Mouse (Mus musculus) heart, adult 8-10 months (tissue): ENCODE data around the gene Cep350. TPM values are rescaled to one million over a fixed set of nuclear protein-coding genes. Genes with fewer than 3 reads are reported as not detected.
"Not testable (repeated sequence)": the region's sequence is repeated elsewhere in the genome, so short reads cannot be mapped to it uniquely, and the experiment has no call there.

Source experiments
- DNase-seq: peaks from one replicate; pipeline ENCODE4 v3.0.0; 2022; ENCODE audit warnings: low spot score
- total RNA-seq, 4 experiments: library from RNA; stranded (reverse); gene quantifications; 2 replicates each; pipeline ENCODE4 v1.2.4; 2022

Gene Cep350
- total RNA-seq, 4 experiments from 2014 or later: 36.6 to 44.2 (median 39.7) TPM

DNA sequence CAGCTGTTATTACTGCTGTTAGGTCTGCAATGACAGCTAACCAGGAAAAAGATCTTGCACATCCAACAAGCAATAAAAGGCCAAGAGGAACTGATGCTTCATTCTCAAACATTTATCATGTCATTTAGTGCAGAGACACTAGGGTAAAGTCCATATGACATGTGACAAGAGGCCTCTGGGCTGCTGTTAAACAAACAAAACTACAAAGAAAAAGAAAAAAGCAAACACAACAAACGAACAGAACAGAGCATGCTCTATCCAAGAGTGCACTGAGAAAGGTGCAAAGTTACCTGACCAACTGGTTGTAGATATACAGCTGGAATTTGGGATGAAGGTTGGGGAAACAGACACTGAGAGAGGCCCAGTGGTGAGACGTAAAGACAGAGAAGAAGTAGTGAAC, 86.2 kb downstream of the Cep350 start:
- DNase-seq: no peak

DNA sequence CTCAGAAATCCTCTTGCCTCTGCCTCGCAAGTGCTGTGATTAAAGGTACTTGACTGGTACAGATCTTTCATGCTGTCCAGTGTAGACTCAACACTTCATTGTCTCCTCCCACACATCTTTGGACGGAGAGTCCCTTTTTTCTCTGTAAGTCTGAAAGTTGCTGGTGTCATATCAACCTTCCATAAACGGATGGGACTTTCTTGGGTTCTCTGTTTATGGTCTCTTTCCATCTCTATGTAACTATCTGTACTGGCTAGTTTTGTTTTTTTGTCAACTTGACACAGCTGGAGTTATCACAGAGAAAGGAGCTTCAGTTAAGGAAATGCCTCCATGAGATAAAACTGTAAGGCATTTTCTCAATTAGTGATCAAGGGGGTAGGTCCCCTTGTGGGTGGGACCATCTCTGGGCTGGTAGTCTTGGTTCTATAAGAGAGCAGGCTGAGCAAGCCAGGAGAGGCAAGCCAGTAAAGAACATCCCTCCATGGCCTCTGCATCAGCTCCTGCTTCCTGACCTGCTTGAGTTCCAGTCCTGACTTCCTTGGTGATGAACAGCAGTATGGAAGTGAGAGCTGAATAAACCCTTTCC, 90.3 kb downstream of the Cep350 start:
- DNase-seq: not testable (repeated sequence)

DNA sequence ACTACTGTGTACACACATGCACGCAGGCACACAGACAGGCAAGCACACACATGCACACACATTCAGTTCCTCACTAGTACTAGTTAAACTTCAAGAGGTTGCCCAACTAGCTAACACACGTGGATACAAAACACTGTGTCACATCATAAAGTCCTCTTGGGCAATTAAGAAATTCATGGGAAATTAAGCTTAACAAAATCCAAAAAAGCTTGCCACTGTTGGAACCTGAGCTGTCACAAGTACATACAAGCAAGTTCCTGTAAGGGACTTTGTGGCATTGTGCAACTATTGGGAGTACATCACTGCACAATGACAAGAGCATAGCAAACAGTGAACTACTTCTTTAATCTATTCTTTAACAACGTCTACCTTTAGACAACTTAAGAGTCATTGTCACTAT, 93.5 kb downstream of the Cep350 start:
- DNase-seq: no peak

DNA sequence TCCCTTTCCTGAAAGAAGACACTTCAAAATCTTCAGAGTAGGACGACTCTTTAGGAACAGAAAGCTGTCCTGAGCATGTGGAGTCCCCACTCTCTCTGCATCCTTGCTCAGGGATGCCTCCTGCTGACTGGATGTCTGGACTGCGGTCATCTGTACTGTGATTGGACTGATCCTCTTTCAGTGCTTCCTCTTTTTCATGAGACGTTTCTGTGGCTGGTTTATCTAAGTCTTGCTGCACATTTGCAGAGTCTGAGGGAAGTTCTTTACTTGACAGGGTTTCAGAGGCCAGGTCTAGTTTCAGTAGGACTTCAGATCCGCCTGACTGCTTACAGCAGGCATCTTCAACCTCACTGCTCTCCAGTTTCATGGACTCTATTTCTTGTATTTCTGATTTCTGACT, 110.1 kb downstream of the Cep350 start:
- no peak for DNase-seq

DNA sequence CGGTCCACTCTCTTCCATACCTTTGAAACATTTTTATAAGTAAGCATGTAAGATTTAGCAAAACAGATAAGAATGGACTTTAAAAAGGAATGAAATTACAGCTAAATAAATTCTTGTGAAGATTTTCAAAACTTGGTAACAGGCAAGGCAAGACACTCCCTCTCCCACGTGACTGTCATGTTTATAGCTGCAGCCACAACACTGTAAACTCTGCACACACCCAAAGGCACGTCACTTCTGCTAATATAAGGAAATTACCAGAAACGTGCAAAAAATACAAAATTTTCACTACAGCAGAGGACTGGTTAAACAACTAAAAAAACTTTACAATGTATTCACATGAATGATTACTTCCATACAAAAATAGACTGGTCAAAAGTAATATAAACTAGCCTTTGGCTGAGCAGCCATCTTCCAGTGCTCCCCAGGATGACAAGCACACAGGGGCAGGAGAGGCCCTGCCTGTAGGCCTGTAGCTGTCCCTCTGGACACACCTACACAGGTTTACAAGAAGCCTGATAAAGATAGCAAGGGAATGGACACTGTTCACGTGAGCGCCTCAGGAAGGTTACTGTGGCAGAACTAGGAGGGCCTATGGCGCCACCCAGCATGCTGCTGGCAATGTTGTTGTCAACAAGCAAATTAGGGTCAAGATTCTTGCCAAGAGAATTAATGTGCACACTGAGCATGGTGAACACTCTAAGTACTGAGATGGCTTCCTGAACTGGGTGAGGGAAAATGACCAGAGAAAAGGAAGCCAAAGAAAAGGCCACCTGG, 117.9 kb downstream of the Cep350 start:
- no peak for DNase-seq

DNA sequence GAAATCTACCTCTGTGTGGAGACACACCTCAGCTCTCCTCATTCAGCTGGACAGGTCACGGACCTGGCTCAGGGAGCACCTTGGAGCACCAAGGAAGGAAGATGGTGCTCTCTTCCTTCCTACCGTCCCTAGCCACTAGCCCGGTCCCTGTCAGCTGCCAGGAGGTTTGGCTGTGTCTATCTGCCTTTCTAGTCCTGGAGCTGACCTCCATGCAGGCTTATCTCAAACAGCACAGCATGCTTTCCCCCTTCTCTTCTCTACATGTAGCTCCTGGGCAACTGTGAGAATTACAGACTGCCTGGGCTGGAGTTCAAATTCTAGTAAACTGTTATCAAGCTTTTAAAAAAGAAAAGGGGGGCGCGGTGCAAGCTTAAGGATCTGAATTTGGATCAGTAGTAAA, 120.0 kb downstream of the Cep350 start:
- DNase-seq: peak; percentile 10

DNA sequence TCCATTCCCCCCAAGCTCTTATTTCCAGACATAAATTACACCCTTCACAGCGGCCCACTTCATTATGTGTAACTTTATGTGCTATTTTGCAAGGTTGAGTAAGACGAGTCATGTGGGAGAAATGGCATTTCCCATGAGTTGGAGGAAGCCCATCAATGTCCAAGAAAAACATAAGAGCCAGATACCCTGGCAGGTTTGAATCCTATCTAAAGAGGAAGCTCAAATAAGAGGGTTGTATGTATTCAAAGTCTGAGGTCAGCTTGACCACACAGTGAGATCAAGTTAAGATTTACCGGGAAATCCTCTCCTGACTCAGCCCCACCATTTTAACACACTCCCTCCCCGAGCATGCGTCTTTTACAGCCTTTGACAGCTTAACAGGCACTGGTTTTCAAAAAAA, 128.8 kb downstream of the Cep350 start:
- no peak for DNase-seq

DNA sequence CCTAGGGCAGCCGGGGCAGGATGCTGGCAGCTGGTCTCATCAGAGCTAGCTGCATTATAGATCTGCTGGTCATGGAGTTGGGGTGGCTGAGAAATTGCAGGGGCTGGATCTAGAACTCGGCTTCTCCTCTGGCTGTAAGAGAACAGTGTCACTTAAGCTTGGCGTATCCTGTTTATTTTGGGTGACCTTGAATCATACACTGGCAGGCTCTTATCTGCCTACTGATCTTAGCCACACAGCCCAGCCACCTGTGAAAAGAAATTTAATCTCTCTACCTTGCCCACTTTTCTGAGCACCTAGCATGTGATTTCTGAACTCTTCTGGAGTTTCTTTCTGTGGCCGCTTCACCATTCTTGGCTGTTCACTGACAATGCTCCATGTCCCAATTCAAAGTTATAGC, 129.5 kb downstream of the Cep350 start:
- no peak for DNase-seq

DNA sequence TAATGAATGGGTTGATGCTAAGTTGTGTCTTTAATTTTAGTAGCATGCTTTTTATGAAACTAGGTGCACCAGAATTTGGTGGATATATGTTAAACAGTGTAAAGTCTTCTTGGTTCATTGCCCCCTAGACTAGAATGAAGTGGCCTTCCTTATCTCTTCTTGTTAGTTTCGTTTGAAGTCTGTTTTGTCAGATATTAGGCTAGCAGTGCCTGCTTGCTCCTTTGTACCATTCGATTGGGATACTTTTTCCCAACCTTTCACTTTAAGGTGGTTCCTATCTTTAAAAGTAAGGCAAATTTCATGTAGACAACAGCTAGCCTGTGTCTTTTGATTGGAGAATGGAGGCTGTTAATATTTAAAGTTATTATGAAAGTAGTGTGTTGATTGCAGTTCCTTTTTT, 137.4 kb downstream of the Cep350 start:
- no peak for DNase-seq

DNA sequence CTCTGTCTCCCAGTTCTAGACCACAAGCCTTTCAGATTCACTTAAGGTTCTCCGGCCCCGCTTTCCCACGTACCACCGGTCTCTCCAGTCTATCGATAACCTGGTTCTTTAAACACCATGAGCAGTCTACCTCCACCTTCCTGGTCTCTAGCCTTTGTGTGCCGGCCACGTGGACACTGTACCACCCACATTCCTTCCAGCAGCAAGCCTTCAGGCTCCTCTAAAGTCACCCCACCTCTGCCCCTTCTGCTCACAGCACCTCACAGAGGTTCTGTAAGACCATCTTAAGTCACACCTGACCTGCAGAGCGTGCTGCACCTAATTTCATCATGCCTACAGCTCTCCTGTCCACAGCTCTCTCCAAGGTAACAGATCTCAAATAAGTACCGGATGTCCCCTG, 139.4 kb downstream of the Cep350 start:
- DNase-seq: no peak

DNA sequence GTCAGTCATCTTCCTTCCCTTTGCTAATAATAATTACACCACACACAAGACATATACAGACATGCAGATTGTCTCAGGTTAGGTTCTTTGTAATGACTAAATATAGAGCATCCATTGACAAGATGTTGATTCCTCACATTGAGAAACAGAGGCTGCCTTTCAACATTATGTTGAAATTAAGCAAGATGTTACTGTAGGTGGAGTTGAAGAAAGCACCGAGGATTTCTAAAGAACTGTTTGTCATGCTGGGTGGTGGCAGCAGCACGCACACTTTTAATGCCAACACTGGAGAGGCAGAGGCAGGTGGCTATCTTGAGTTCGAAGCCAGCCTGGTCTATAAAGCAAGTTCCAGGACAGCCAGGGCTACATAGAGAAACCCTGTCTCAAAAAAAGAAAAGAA, 141.1 kb downstream of the Cep350 start:
- DNase-seq: no peak

DNA sequence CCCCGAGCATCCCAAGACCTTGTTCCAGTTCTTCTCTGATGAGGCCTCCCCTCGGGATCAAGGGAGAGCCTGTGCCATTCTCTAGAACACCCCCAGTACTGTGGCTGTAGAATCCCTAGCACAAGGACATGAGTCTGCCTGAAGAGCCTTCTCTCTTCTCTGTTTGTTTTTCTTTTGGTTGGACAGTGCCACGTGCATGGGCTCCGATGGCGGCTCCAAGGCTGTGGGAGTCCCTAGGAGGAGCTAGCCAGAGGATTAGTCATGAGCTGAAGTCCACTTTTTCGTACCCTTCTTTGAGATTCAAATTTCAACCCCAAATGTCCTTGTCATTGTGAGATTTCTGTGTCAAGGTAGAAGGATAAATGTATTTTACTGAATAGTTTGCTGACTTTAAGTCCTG, 142.2 kb downstream of the Cep350 start:
- no peak for DNase-seq

DNA sequence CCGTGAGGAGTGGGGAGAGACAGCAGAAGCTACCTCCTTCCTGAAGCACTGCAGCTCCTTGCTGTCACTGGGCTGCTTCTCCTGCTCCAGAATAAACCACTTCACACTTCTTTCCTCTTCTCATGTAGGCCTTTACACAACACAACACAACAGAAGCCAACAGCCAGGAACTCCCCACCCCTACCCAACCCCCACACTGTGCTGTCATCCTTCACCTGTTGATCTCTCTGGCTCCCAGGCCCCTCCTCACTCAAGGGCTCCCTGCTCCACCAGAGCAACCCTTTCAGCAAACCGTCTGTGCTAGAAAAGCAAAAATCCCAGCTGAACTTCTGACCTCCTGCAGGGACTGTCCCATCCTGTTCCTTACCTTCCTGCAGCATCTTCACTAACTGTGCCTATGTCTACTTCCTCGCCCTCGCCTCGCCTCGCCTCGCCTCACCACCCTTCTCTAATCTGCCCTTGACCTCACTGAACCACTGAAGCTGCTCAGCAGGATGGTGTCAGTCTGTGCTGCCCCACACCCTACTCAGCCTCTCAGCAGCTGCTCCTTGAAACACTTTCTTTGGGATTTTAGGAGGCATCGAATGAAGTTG, 145.3 kb downstream of the Cep350 start:
- DNase-seq: no peak

DNA sequence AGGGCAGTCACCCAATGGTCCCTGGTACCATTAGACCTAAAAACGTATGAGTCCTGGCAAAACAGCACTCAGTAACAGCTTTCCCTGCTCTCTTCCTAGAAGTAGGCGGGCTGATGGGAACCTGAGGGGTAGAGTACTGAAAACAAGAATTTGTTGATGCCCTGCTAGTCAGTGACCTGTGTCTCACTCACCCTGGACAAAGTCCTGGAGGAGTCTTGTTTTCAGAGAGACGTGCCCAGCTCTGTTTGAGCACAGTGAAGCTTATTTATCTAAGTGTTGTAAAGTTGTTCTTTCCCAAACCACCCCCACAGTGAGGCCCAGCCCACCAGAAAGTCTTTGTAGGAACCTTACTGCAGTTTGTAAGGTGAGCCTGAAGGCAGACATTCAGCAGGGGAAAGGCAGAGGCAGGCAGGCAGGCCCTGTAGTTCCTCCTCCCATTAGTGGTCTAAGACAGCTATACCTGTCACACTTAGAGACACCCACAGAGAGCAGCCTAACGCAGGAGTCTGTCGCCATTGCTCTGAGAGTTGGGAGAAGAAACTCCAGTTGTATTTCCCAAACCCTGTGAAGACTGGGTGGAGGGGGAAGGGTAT, 146.2 kb downstream of the Cep350 start:
- DNase-seq: no peak

DNA sequence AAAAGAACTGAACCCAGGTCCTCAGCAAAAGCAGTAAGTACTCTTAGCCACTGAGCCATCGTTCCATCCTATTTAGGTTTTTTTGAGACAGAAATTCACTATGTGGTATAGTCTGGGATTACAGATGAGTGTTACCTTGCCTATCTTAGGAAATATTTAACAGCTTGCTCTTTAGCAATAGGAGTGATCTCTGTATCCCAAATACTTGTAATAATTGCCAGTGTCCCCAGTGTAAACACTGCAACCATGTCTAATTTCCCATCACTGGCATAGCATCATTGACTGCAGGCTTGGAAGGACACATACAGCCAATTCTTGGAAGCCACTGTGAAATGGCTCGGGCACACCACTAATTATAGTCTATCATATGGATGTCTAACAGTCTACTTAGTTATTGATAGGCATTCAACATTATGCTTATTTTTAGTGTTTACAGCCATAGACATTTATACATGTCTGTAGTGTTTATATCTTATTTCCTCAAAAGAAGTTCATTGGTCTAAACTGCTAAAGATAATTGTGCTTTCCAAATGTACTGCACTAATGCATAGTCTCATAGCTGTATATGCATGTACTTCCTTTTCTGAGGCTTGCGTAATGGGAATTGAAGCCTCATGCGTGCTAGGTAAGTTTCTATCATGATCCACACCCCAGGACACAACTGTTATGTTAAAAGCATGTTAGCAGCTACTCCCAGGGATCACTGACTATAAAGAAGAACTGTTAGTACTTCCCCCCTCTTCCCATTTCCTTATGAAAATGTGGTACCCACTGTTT, 146.9 kb downstream of the Cep350 start:
- no peak for DNase-seq

DNA sequence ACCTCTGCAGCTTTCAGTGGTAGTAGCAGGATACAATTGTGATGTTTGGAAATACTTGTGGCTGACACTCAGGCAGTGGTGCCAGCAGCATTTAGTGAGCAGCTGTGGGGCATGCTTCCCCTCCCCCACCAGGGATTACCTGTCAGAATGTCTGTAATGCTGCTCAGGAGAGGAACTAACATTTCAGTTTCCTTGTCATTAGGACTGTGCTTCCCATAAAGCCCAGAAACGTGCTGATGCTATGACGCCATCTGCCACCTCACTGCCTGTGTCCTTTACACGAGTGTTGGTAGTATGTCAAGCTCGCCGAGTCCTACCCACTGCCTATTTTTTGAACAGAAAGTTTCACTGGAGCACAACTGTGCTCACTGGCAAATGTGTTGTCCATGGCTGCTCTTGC, 152.4 kb downstream of the Cep350 start:
- no peak for DNase-seq

DNA sequence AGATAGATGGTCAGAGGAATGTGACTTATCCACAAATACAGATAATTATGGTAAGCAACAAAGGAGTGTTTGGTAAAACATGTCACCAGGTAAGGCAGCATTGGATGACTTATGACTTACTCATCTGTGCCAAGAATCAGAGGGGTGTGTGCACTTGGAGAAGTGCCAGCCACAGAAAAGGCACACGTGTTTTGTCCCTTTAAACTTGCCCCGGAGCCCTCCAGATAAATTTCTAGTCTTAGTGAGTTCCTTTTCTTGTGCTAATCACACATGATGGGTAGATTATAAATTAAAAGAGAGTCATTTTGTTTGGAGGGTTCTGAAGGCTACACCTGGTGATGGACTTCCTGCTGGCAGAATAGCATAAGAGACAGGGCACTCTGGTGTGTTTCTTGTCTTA, 156.9 kb downstream of the Cep350 start:
- no peak for DNase-seq

DNA sequence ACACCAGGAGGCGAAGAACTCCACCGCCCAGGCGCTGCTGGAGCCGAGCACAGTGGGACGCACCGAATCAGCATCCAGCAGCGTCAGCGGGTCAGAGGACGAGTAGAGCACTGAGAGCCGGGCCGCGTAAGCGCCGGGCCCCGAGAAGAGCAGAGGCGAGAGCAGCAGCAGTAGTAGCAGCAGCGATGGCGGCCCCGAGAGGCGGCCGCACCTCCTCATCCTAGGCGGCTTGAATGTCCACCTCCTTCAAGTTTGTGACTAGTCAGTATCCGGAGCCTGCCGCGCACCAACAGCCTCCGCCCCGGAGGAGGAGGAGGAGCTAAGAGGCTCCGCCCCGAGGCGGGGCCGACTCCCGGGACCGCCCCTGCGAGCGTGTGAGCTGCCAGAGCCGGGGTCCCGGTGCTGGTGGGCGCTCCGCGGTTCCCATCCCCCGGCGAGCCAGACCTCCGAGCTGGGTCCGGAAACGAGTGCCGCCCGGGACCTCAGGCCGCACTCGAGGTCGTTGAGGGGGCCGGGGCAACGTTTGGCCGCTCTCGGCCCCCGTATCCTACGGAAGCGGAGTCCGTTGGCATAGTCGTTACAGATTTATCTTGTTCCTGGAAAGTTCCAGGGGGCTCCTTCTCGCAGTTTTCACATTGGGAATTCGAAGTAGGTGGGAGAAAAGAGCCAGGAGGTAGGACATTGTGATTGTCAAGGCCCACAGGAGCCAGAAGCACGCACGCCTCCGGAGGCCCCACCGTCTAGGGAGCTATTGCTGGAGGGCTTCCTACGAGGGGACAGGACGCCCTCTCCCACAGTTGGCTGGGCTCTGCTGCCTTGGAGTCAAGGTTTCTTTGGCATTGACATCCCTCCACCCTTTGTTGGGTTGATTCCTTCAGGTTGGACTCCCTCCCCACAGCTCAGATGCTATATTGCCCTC, 160.2 kb downstream of the Cep350 start, which contains the start of gene Qsox1:
TSS of gene Qsox1 (minus strand) at position 309 of the 919 bp plus-strand sequence.
- peak; percentile 82 for DNase-seq

DNA sequence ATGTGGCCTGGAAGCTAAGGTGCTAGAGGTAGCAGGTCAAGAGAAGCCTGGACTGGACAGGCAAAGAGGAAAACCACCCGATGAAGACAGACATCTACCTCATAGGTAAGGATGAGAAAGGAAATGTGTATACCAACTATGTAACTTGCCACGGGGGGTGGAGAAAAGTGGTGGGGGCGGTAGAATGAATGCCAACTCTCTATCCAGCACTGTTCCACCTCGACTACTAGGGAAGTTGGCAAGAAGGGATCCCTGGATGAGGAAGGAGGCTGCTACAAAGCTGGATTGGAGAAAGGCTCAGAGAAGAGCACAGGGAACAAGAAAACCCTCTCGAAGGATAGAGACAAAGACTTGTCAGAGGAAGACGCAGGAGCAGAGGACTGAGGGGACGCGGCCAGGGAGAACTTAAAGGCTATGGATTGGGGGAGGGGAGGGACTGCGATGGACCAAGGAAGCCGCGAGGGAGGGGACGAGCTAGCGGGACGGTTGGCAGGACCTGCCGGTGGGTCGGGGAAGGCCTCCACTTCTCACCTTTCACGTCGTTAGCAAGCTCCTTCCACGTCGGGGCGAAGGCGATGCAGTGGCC, 161.0 kb downstream of the Cep350 start:
- DNase-seq: no peak

DNA sequence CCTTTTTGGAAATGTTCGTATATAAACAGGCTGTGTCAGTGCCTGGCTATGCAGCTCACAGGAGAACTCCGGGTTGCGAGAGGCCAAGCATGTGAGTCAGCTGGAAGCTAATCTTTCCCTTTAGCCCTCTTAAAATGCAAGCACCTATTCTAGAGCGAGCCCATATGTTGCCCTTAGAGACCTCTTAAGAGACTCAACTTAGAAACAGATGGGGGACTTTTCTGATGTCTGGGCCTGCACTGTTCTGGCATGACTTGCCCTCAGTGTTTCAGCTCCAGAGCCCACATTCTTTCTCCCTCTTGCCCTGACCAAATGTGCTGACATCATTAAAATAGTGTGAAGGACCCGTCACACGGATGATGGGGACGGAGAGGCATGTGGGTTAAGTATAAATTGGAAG, 162.4 kb downstream of the Cep350 start:
- peak; percentile 35 for DNase-seq
